Mouse (Mus musculus): Measurements from ENCODE around the gene Thrb. TPM values are rescaled to one million over a fixed set of nuclear protein-coding genes. Genes with fewer than 3 reads are reported as not detected.

Thrb gene
- total RNA-seq, 2 experiments from 2014 or later: 0.17 to 1.5 TPM

GRCm38 (mm10) chr14:17767987-17768386, 107.9 kb downstream of the Thrb start:
- no peak for ATAC-seq (replicated peaks; ENCODE audit: poor library complexity, severe bottlenecking)

- no peak for ATAC-seq (replicated peaks; ENCODE audit: poor library complexity, severe bottlenecking)
These were observed 114.3 kb downstream of the Thrb start for GRCm38 (mm10) chr14:17774404-17774803.

GRCm38 (mm10) chr14:17781921-17782320, 121.9 kb downstream of the Thrb start:
- ATAC-seq (replicated peaks; ENCODE audit: poor library complexity, severe bottlenecking): no peak

- ATAC-seq (replicated peaks; ENCODE audit: poor library complexity, severe bottlenecking): no peak
These were observed 124.2 kb downstream of the Thrb start for GRCm38 (mm10) chr14:17784207-17784806.

- ATAC-seq (replicated peaks; ENCODE audit: poor library complexity, severe bottlenecking): no peak
These were observed 125.3 kb downstream of the Thrb start for GRCm38 (mm10) chr14:17785370-17785769.

- no peak for ATAC-seq (replicated peaks; ENCODE audit: poor library complexity, severe bottlenecking)
These were observed 126.2 kb downstream of the Thrb start for GRCm38 (mm10) chr14:17786249-17786648.

GRCm38 (mm10) chr14:17803934-17804602, 144.0 kb downstream of the Thrb start:
- ATAC-seq (replicated peaks; ENCODE audit: poor library complexity, severe bottlenecking): no peak

GRCm38 (mm10) chr14:17811051-17811450, 151.0 kb downstream of the Thrb start:
- ATAC-seq (replicated peaks; ENCODE audit: poor library complexity, severe bottlenecking): no peak

GRCm38 (mm10) chr14:17812414-17812813, 152.4 kb downstream of the Thrb start:
- peak; percentile 77 for ATAC-seq (replicated peaks; ENCODE audit: poor library complexity, severe bottlenecking)

GRCm38 (mm10) chr14:17815103-17815502, 155.0 kb downstream of the Thrb start:
- no peak for ATAC-seq (replicated peaks; ENCODE audit: poor library complexity, severe bottlenecking)

- no peak for ATAC-seq (replicated peaks; ENCODE audit: poor library complexity, severe bottlenecking)
These were observed 158.0 kb downstream of the Thrb start for GRCm38 (mm10) chr14:17818086-17818485.

GRCm38 (mm10) chr14:17822754-17823153, 162.7 kb downstream of the Thrb start:
- ATAC-seq (replicated peaks; ENCODE audit: poor library complexity, severe bottlenecking): no peak

- ATAC-seq (replicated peaks; ENCODE audit: poor library complexity, severe bottlenecking): no peak
These were observed 167.3 kb downstream of the Thrb start for GRCm38 (mm10) chr14:17827401-17827800.

GRCm38 (mm10) chr14:17835738-17836137, 175.7 kb downstream of the Thrb start:
- ATAC-seq (replicated peaks; ENCODE audit: poor library complexity, severe bottlenecking): no peak

GRCm38 (mm10) chr14:17836766-17837165, 176.7 kb downstream of the Thrb start:
- ATAC-seq (replicated peaks; ENCODE audit: poor library complexity, severe bottlenecking): no peak

- ATAC-seq (replicated peaks; ENCODE audit: poor library complexity, severe bottlenecking): no peak
These were observed 185.1 kb downstream of the Thrb start for GRCm38 (mm10) chr14:17845003-17845697.

GRCm38 (mm10) chr14:17845871-17846270, 185.8 kb downstream of the Thrb start:
- no peak for ATAC-seq (replicated peaks; ENCODE audit: poor library complexity, severe bottlenecking)

GRCm38 (mm10) chr14:17846700-17847099, 186.6 kb downstream of the Thrb start:
- no peak for ATAC-seq (replicated peaks; ENCODE audit: poor library complexity, severe bottlenecking)

GRCm38 (mm10) chr14:17847211-17847610, 187.2 kb downstream of the Thrb start:
- ATAC-seq (replicated peaks; ENCODE audit: poor library complexity, severe bottlenecking): no peak

GRCm38 (mm10) chr14:17850355-17850754, 190.3 kb downstream of the Thrb start:
- no peak for ATAC-seq (replicated peaks; ENCODE audit: poor library complexity, severe bottlenecking)

GRCm38 (mm10) chr14:17852236-17852635, 192.2 kb downstream of the Thrb start:
- ATAC-seq (replicated peaks; ENCODE audit: poor library complexity, severe bottlenecking): no peak
